Mouse (Mus musculus): Measurements from ENCODE around the gene Aanat. TPM values are rescaled to one million over a fixed set of nuclear protein-coding genes. Genes with fewer than 3 reads are reported as not detected.

Gene Aanat
- total and polyA plus RNA-seq, 2 experiments from 2014 or later = not detected

- 24% methylated on average over 19 of the region's 19 CpGs for WGBS
- Histone ChIP-seq H3K9ac (replicated peaks; ENCODE audit: low read depth, low read length) (no peak overlapping the region), H3K36me3 (replicated peaks; ENCODE audit: control insufficient read depth, insufficient read depth, low read length) (no peaks in the 10 kb centered on the region), H3K9me3 (replicated peaks; ENCODE audit: control insufficient read depth, low read length) (no peaks in the 10 kb centered on the region), H3K27ac (ENCODE audit: low read depth) (peak overlapping the region; percentile 41; the same call in 1 of the 2 replicates), H3K4me1 (ENCODE audit: control insufficient read depth, insufficient read depth) (no peaks in the 10 kb centered on the region), H3K4me3 (ENCODE audit: low read depth, low read length) (no peak overlapping the region), H3K4me2 (ENCODE audit: low read depth, low read length) (no peak overlapping the region), H3K27me3 (ENCODE audit: control insufficient read depth, insufficient read depth, low read length) (peaks cover 15% of the 10 kb centered on the region; the same call in 1 of the 2 replicates)
- TF ChIP-seq EP300 (IDR thresholded peaks at IDR 0.05; ENCODE audit: low read depth) (no peak), CTCF (IDR thresholded peaks at IDR 0.05; ENCODE audit: low read depth) (no peak)
- ATAC-seq (ENCODE audit: insufficient read depth, low read depth) = peak; percentile 5; the same call in 1 of the 2 replicates
- no peak for DNase-seq (ENCODE audit: low spot score)
Observed at GRCm38 (mm10) chr11:116643579-116644224, 57.5 kb downstream of the Aanat start.

DNA sequence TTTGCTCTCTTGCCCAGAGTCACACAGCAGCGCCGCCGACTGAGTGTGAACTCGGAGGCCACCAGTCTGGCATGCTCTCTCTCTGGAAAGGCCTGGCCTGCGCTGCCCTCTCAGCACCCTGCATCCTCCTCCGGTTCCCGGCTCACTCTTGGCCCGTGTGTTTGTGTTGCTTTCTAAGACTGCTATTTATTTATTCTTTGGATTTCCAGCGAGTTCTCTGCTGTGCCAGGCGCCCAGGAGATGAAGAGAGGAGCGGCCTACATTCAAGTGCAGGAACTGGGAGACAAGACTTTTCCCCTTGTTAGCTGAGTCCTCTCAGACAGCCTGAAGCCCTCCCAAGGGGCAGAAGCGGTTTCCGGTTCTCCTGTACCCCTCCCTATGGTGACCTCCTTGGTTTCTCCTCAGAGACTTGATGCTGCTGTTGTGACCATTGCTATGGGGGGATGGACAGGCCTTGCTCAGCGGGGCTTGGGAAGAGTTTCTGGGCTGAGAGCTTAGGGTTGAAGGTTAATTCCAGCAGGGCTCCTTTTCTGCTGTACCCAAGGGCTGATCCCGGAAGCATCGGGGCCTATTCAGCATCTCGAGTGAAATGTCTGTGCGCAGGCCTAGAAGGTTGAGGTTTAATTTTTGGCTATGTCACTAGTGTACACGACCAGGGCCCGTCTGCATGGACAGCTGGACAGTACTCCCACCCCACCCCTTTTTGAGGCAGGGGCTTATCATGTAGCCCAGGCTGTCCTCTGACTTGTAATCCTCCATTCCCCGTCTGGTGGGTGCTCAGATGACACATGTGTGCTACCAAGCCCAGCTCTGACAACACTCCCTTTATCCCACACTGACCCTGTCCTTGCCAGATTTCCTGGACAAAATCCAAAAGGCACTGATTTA lies 58.2 kb downstream of the Aanat start:
- DNase-seq (ENCODE audit: low spot score) (no peak), ATAC-seq (ENCODE audit: insufficient read depth, low read depth) (no peak)
- no peaks in the 10 kb centered on the region for H3K4me1 ChIP-seq (ENCODE audit: control insufficient read depth, insufficient read depth)
- no peaks in the 10 kb centered on the region for H3K9me3 ChIP-seq (replicated peaks; ENCODE audit: control insufficient read depth, low read length)
- peak overlapping the region; percentile 41; the same call in 1 of the 2 replicates for H3K27ac ChIP-seq (ENCODE audit: low read depth)
- TF ChIP-seq CTCF (IDR thresholded peaks at IDR 0.05; ENCODE audit: low read depth) (no peak), EP300 (IDR thresholded peaks at IDR 0.05; ENCODE audit: low read depth) (no peak)
- H3K4me2 ChIP-seq (ENCODE audit: low read depth, low read length) = no peak overlapping the region
- no peak overlapping the region for H3K9ac ChIP-seq (replicated peaks; ENCODE audit: low read depth, low read length)
- no peak overlapping the region for H3K4me3 ChIP-seq (ENCODE audit: low read depth, low read length)
- no peaks in the 10 kb centered on the region for H3K36me3 ChIP-seq (replicated peaks; ENCODE audit: control insufficient read depth, insufficient read depth, low read length)
- WGBS = 61% methylated on average over 21 of the region's 21 CpGs
- peaks cover 15% of the 10 kb centered on the region for H3K27me3 ChIP-seq (ENCODE audit: control insufficient read depth, insufficient read depth, low read length)

- H3K4me2 ChIP-seq (ENCODE audit: low read depth, low read length) = no peak overlapping the region
- 66% methylated on average over 8 of the region's 8 CpGs for WGBS
- H3K9ac ChIP-seq (replicated peaks; ENCODE audit: low read depth, low read length) = no peak overlapping the region
- no peak overlapping the region for H3K4me3 ChIP-seq (ENCODE audit: low read depth, low read length)
- no peaks in the 10 kb centered on the region for H3K36me3 ChIP-seq (replicated peaks; ENCODE audit: control insufficient read depth, insufficient read depth, low read length)
- peak overlapping the region; percentile 23; the same call in 1 of the 2 replicates for H3K27ac ChIP-seq (ENCODE audit: low read depth)
- TF ChIP-seq CTCF (IDR thresholded peaks at IDR 0.05; ENCODE audit: low read depth) (no peak), EP300 (IDR thresholded peaks at IDR 0.05; ENCODE audit: low read depth) (no peak)
- DNase-seq (ENCODE audit: low spot score) (no peak), ATAC-seq (ENCODE audit: insufficient read depth, low read depth) (no peak)
- no peaks in the 10 kb centered on the region for H3K4me1 ChIP-seq (ENCODE audit: control insufficient read depth, insufficient read depth)
- peaks cover 18% of the 10 kb centered on the region for H3K27me3 ChIP-seq (ENCODE audit: control insufficient read depth, insufficient read depth, low read length)
- H3K9me3 ChIP-seq (replicated peaks; ENCODE audit: control insufficient read depth, low read length) = no peaks in the 10 kb centered on the region
Observed at GRCm38 (mm10) chr11:116645446-116646110, 59.3 kb downstream of the Aanat start.

GRCm38 (mm10) chr11:116646136-116646535 lies 59.9 kb downstream of the Aanat start:
- 67% methylated on average over 11 of the region's 11 CpGs for WGBS
- Histone ChIP-seq H3K9me3 (replicated peaks; ENCODE audit: control insufficient read depth, low read length) (no peaks in the 10 kb centered on the region), H3K27ac (ENCODE audit: low read depth) (no peak overlapping the region), H3K4me2 (ENCODE audit: low read depth, low read length) (no peak overlapping the region), H3K4me3 (ENCODE audit: low read depth, low read length) (no peak overlapping the region), H3K9ac (replicated peaks; ENCODE audit: low read depth, low read length) (no peak overlapping the region), H3K27me3 (ENCODE audit: control insufficient read depth, insufficient read depth, low read length) (peaks cover 19% of the 10 kb centered on the region), H3K36me3 (replicated peaks; ENCODE audit: control insufficient read depth, insufficient read depth, low read length) (no peaks in the 10 kb centered on the region), H3K4me1 (ENCODE audit: control insufficient read depth, insufficient read depth) (no peaks in the 10 kb centered on the region)
- DNase-seq (ENCODE audit: low spot score) (no peak), ATAC-seq (ENCODE audit: insufficient read depth, low read depth) (no peak)
- no peak for TF ChIP-seq CTCF (IDR thresholded peaks at IDR 0.05; ENCODE audit: low read depth)

DNA sequence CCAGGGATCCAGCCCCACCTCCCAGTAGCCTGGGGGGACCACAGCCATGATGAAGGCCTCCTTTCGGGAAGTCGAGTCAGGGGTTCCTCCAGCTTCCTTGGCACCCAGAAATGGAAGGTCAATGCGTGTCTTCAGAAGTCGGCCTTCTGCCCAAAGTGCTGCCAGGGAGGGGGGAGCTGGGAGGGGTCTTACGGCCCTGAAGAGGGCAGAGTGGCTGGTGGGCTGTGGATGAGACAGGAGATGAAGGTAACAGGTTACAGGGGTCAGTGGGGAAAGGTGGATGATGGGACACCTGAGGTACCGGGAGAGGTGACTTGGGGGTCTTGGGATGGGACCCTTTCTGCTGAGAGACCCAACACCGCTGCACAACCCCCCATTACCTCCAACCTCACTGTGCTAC lies 60.5 kb downstream of the Aanat start:
- DNase-seq (ENCODE audit: low spot score) = no peak
- Histone ChIP-seq H3K36me3 (replicated peaks; ENCODE audit: control insufficient read depth, insufficient read depth, low read length) (no peaks in the 10 kb centered on the region), H3K4me1 (ENCODE audit: control insufficient read depth, insufficient read depth) (no peaks in the 10 kb centered on the region), H3K4me3 (ENCODE audit: low read depth, low read length) (no peak overlapping the region), H3K9ac (replicated peaks; ENCODE audit: low read depth, low read length) (no peak overlapping the region), H3K4me2 (ENCODE audit: low read depth, low read length) (no peak overlapping the region), H3K27me3 (ENCODE audit: control insufficient read depth, insufficient read depth, low read length) (peaks cover 26% of the 10 kb centered on the region), H3K27ac (ENCODE audit: low read depth) (no peak overlapping the region; the same call in 1 of the 2 replicates), H3K9me3 (replicated peaks; ENCODE audit: control insufficient read depth, low read length) (no peaks in the 10 kb centered on the region)
- ATAC-seq (ENCODE audit: insufficient read depth, low read depth) = no peak
- TF ChIP-seq EP300 (IDR thresholded peaks at IDR 0.05; ENCODE audit: low read depth) (no peak), CTCF (IDR thresholded peaks at IDR 0.05; ENCODE audit: low read depth) (no peak)
- WGBS = 86% methylated on average over 7 of the region's 7 CpGs

Other genes starting within 250 kb of the Aanat start
- gene Rnf157, start 173.4 kb upstream of the Aanat start, total RNA-seq (2014; rRNA removed; ENCODE audit: low replicate concordance) = 10.8 and 11.4 TPM in 2 replicates
- 2.2 and 3.5 TPM in 2 replicates for gene Rnf157, start 173.4 kb upstream of the Aanat start, polyA plus RNA-seq (2015; fragmentation: Nextera tagmentation; extraction: Ambion mirVana)
- 48.3 and 161 TPM in 2 replicates for gene Ubald2, start 152.3 kb upstream of the Aanat start, total RNA-seq (2014; rRNA removed; ENCODE audit: low replicate concordance)
- 32.3 and 41.9 TPM in 2 replicates for gene Ubald2, start 152.3 kb upstream of the Aanat start, polyA plus RNA-seq (2015; fragmentation: Nextera tagmentation; extraction: Ambion mirVana)
- 0.23 TPM in 1 of 2 replicates, not detected in the other for gene Qrich2, start 120.2 kb upstream of the Aanat start, total RNA-seq (2014; rRNA removed; ENCODE audit: low replicate concordance)
- gene Qrich2, start 120.2 kb upstream of the Aanat start, polyA plus RNA-seq (2015; fragmentation: Nextera tagmentation; extraction: Ambion mirVana) = not detected in 2 replicates
- gene Prpsap1, start 92.2 kb upstream of the Aanat start, total RNA-seq (2014; rRNA removed; ENCODE audit: low replicate concordance) = 43.3 and 46.6 TPM in 2 replicates
- 59.2 and 62.2 TPM in 2 replicates for gene Prpsap1, start 92.2 kb upstream of the Aanat start, polyA plus RNA-seq (2015; fragmentation: Nextera tagmentation; extraction: Ambion mirVana)
- 1.9 and 3.1 TPM in 2 replicates for gene Sphk1, start 55.5 kb upstream of the Aanat start, total RNA-seq (2014; rRNA removed; ENCODE audit: low replicate concordance)
- 2.0 TPM in 2 replicates for gene Sphk1, start 55.5 kb upstream of the Aanat start, polyA plus RNA-seq (2015; fragmentation: Nextera tagmentation; extraction: Ambion mirVana)
- 17.2 and 34.8 TPM in 2 replicates for gene Ube2o, start 5.0 kb upstream of the Aanat start, total RNA-seq (2014; rRNA removed; ENCODE audit: low replicate concordance)
- gene Ube2o, start 5.0 kb upstream of the Aanat start, polyA plus RNA-seq (2015; fragmentation: Nextera tagmentation; extraction: Ambion mirVana) = 4.1 and 5.2 TPM in 2 replicates
- 19.0 and 25.5 TPM in 2 replicates for gene Rhbdf2, start 40.6 kb downstream of the Aanat start, total RNA-seq (2014; rRNA removed; ENCODE audit: low replicate concordance)
- 5.8 and 6.1 TPM in 2 replicates for gene Rhbdf2, start 40.6 kb downstream of the Aanat start, polyA plus RNA-seq (2015; fragmentation: Nextera tagmentation; extraction: Ambion mirVana)
- gene Prcd, start 67.1 kb downstream of the Aanat start, total RNA-seq (2014; rRNA removed; ENCODE audit: low replicate concordance) = not detected in 2 replicates
- gene Prcd, start 67.1 kb downstream of the Aanat start, polyA plus RNA-seq (2015; fragmentation: Nextera tagmentation; extraction: Ambion mirVana) = 2.5 and 2.6 TPM in 2 replicates
- 11.4 and 38.8 TPM in 2 replicates for gene Cygb, start 67.9 kb downstream of the Aanat start, total RNA-seq (2014; rRNA removed; ENCODE audit: low replicate concordance)
- gene Cygb, start 67.9 kb downstream of the Aanat start, polyA plus RNA-seq (2015; fragmentation: Nextera tagmentation; extraction: Ambion mirVana) = 21.1 and 21.6 TPM in 2 replicates
- gene St6galnac1, start 189.1 kb downstream of the Aanat start, total RNA-seq (2014; rRNA removed; ENCODE audit: low replicate concordance) = not detected in 2 replicates
- gene St6galnac1, start 189.1 kb downstream of the Aanat start, polyA plus RNA-seq (2015; fragmentation: Nextera tagmentation; extraction: Ambion mirVana) = not detected in 2 replicates
- 6.3 and 17.9 TPM in 2 replicates for gene Mxra7, start 241.6 kb downstream of the Aanat start, total RNA-seq (2014; rRNA removed; ENCODE audit: low replicate concordance)
- gene Mxra7, start 241.6 kb downstream of the Aanat start, polyA plus RNA-seq (2015; fragmentation: Nextera tagmentation; extraction: Ambion mirVana) = 20.0 and 21.7 TPM in 2 replicates

Measured in heart, postnatal 0 days (tissue).